Mouse (Mus musculus) spleen, adult 12 weeks (tissue): Measurements from ENCODE around the gene Polr1d.

Experiments
- DNase-seq: peaks from one replicate; pipeline ENCODE4 v3.0.0; 2022; ENCODE audit warnings: low spot score

Gene Polr1d

GRCm38 (mm10) chr5:147086816-147087215 lies 10.0 kb downstream of the Polr1d start:
- no peak for DNase-seq

GRCm38 (mm10) chr5:147089836-147090235 lies 13.0 kb downstream of the Polr1d start:
- no peak for DNase-seq

GRCm38 (mm10) chr5:147090256-147090963 lies 13.6 kb downstream of the Polr1d start:
- no peak for DNase-seq

GRCm38 (mm10) chr5:147092448-147092847 lies 15.6 kb downstream of the Polr1d start:
- no peak for DNase-seq

- no peak for DNase-seq
Observed at GRCm38 (mm10) chr5:147094296-147094695, 17.4 kb downstream of the Polr1d start.

- DNase-seq: no peak
Observed at GRCm38 (mm10) chr5:147096586-147096985, 19.7 kb downstream of the Polr1d start.

GRCm38 (mm10) chr5:147098667-147099066 lies 21.8 kb downstream of the Polr1d start:
- no peak for DNase-seq

- DNase-seq: no peak
Observed at GRCm38 (mm10) chr5:147100180-147100579, 23.3 kb downstream of the Polr1d start.

GRCm38 (mm10) chr5:147102295-147102694 lies 25.4 kb downstream of the Polr1d start:
- DNase-seq: no peak

- DNase-seq: no peak
Observed at GRCm38 (mm10) chr5:147107276-147107675, 30.4 kb downstream of the Polr1d start.

GRCm38 (mm10) chr5:147108861-147109591 lies 32.2 kb downstream of the Polr1d start:
- DNase-seq: no peak

GRCm38 (mm10) chr5:147114738-147115137 lies 37.9 kb downstream of the Polr1d start:
- no peak for DNase-seq

GRCm38 (mm10) chr5:147115631-147116030 lies 38.8 kb downstream of the Polr1d start:
- no peak for DNase-seq

GRCm38 (mm10) chr5:147117027-147117426 lies 40.2 kb downstream of the Polr1d start:
- no peak for DNase-seq

- DNase-seq: no peak
Observed at GRCm38 (mm10) chr5:147121146-147121545, 44.3 kb downstream of the Polr1d start.

GRCm38 (mm10) chr5:147124794-147125193 lies 47.9 kb downstream of the Polr1d start:
- no peak for DNase-seq

GRCm38 (mm10) chr5:147125542-147126185 lies 48.8 kb downstream of the Polr1d start:
- no peak for DNase-seq

GRCm38 (mm10) chr5:147127860-147128259 lies 51.0 kb downstream of the Polr1d start:
- DNase-seq: no peak

GRCm38 (mm10) chr5:147129484-147129883 lies 52.6 kb downstream of the Polr1d start:
- DNase-seq: no peak

- no peak for DNase-seq
Observed at GRCm38 (mm10) chr5:147131912-147132311, 55.1 kb downstream of the Polr1d start.

GRCm38 (mm10) chr5:147133662-147134061 lies 56.8 kb downstream of the Polr1d start:
- no peak for DNase-seq

- DNase-seq: no peak
Observed at GRCm38 (mm10) chr5:147134341-147135088, 57.7 kb downstream of the Polr1d start.
